Comparison of ENCODE assay signal across 9 mouse cellular contexts in genomic region chr12:52774382-52774781, GRCm38 (mm10).
DNase-seq lines count a peak whose midpoint lies in the region; ATAC-seq lines count a peak whose summit lies in the region.
"Had no signal": no experiment of that assay in that cellular context is flagged by ENCODE, and none has a peak within 500 bp of the region (broad histone marks: within the 10 kb centered on the region; RNA-seq: fewer than 3 reads in every experiment).

No protein-coding gene starts in this region.

- H3K9me3 ChIP-seq in limb, embryonic 13.5 days = no peaks in the 10 kb centered on the region
- H3K9me3 ChIP-seq in limb, embryonic 10.5 days (replicated peaks) = no peaks in the 10 kb centered on the region
- H3K9me3 ChIP-seq in stomach, embryonic 14.5 days (ENCODE audit: control insufficient read depth, low read depth, low read length) = no peaks in the 10 kb centered on the region
- H3K9me3 ChIP-seq: heart, embryonic 10.5 days had no signal

- no peaks in the 10 kb centered on the region for H3K27me3 ChIP-seq in limb, embryonic 13.5 days
- H3K27me3 ChIP-seq in limb, embryonic 10.5 days (ENCODE audit: low read depth, poor library complexity, severe bottlenecking) = no peaks in the 10 kb centered on the region
- H3K27me3 ChIP-seq in stomach, embryonic 14.5 days (ENCODE audit: control insufficient read depth, insufficient read depth, low read length) = no peaks in the 10 kb centered on the region

- no peak overlapping the region for H3K4me3 ChIP-seq in limb, embryonic 13.5 days
- no peak overlapping the region for H3K4me3 ChIP-seq in limb, embryonic 10.5 days
- no peak overlapping the region for H3K4me3 ChIP-seq in stomach, embryonic 14.5 days (ENCODE audit: low read depth, low read length)
- H3K4me3 ChIP-seq: heart, embryonic 10.5 days had no signal

- no peak overlapping the region for H3K27ac ChIP-seq in limb, embryonic 13.5 days
- no peak overlapping the region for H3K27ac ChIP-seq in limb, embryonic 10.5 days
- H3K27ac ChIP-seq in stomach, embryonic 14.5 days (ENCODE audit: low read length) = peak overlapping the region; percentile 33; the same call in 1 of the 2 replicates
- H3K27ac ChIP-seq: heart, embryonic 10.5 days had no signal

- intact Hi-C loops in left cerebral cortex, postnatal 25 days (cut with DNase I) = no loop called here

- ATAC-seq in limb, embryonic 13.5 days (ENCODE audit: low FRiP score, low read depth) = no peak
- no peak for ATAC-seq in stomach, embryonic 14.5 days (ENCODE audit: insufficient number of reproducible peaks, insufficient read depth, low FRiP score, low read depth)

- no peak overlapping the region for H3K9ac ChIP-seq in limb, embryonic 13.5 days
- no peak overlapping the region for H3K9ac ChIP-seq in stomach, embryonic 14.5 days (replicated peaks; ENCODE audit: low read depth, low read length)

- DNase-seq in cerebellum, adult 9-10 months = peak; percentile 52
- no peak for DNase-seq in cerebellum, adult 11 months
- no peak for DNase-seq in limb, embryonic 10.5 days (ENCODE audit: low spot score)
- DNase-seq in left cerebral cortex, postnatal 25 days (ENCODE audit: low spot score in 2 of 2) = peak; percentile 54 to 67
- DNase-seq in urinary bladder, adult 2 months (ENCODE audit: low spot score) = no peak
- no peak for DNase-seq in adrenal gland, postnatal 4 days (ENCODE audit: low spot score in 2 of 2)

- peaks cover 20% of the 10 kb centered on the region for H3K4me1 ChIP-seq in limb, embryonic 13.5 days
- no peaks in the 10 kb centered on the region for H3K4me1 ChIP-seq in limb, embryonic 10.5 days
- H3K4me1 ChIP-seq in stomach, embryonic 14.5 days (ENCODE audit: control insufficient read depth, insufficient read depth, low read length) = peaks cover 11% of the 10 kb centered on the region; the same call in 1 of the 2 replicates

- H3K4me2 ChIP-seq in limb, embryonic 13.5 days (replicated peaks) = 0 out of 2 replicates have a peak overlapping the region, but pooled peaks have one; percentile 4
- H3K4me2 ChIP-seq in stomach, embryonic 14.5 days (replicated peaks; ENCODE audit: low read depth, low read length) = no peak overlapping the region

- WGBS in limb, embryonic 13.5 days = 33% methylated on average over 6 of the region's 6 CpGs
- WGBS in limb, embryonic 10.5 days = 48% methylated on average over 6 of the region's 6 CpGs
- 30% methylated on average over 6 of the region's 6 CpGs for WGBS in stomach, embryonic 14.5 days

- H3K36me3 ChIP-seq in limb, embryonic 13.5 days = no peaks in the 10 kb centered on the region
- no peaks in the 10 kb centered on the region for H3K36me3 ChIP-seq in limb, embryonic 10.5 days
- no peaks in the 10 kb centered on the region for H3K36me3 ChIP-seq in stomach, embryonic 14.5 days (ENCODE audit: control insufficient read depth, insufficient read depth, low read length)
- H3K36me3 ChIP-seq: heart, embryonic 10.5 days had no signal

Comparison
In these comparisons a context has a peak if more than half of its experiments do, and no peak if none do; other contexts are left out.
1. DNase-seq: peak in cerebellum, adult 9-10 months (single experiment) and left cerebral cortex, postnatal 25 days (2 of 2); none in cerebellum, adult 11 months (single experiment), limb, embryonic 10.5 days (single experiment), urinary bladder, adult 2 months (single experiment) and adrenal gland, postnatal 4 days (0 of 2).